Mouse (Mus musculus) MEL (cell line): ENCODE measurements around the gene Cdh6.

Source experiments
- CTCF ChIP-seq, 3 experiments: IDR thresholded peaks in 2 of 3; conservative IDR thresholded peaks in 1 of 3; 2 replicates each; pipeline ENCODE4 v1.5.1; 2011 to 2012; ENCODE audit warnings: low read length in 3 of 3, low read depth in 2 of 3, mild to moderate bottlenecking in 2 of 3, improper control_type of control experiment in 1 of 3, inconsistent platforms in 1 of 3, mixed read lengths in 1 of 3, moderate library complexity in 1 of 3; ENCODE audit not compliant: control insufficient read depth in 1 of 3, insufficient read depth in 1 of 3, poor library complexity in 1 of 3, severe bottlenecking in 1 of 3
- E2F4 ChIP-seq: IDR thresholded peaks from 2 replicates; pipeline ENCODE4 v1.6.1; 2011; ENCODE audit warnings: low read depth, low read length, improper control_type of control experiment, borderline replicate concordance
- GATA1 ChIP-seq: IDR thresholded peaks from 2 replicates; pipeline ENCODE4 v1.6.1; 2011; ENCODE audit warnings: low read depth, low read length, improper control_type of control experiment
- MEF2A ChIP-seq: IDR thresholded peaks from 2 replicates; pipeline ENCODE4 v1.6.1; 2014; ENCODE audit warnings: low read depth, mild to moderate bottlenecking, inconsistent platforms, low read length, improper control_type of control experiment; ENCODE audit not compliant: poor library complexity, insufficient replicate concordance, severe bottlenecking; ENCODE audit errors: extremely low read depth
- MYC ChIP-seq: IDR thresholded peaks from 2 replicates; pipeline ENCODE4 v1.6.1; 2011; ENCODE audit warnings: low read depth, mild to moderate bottlenecking, low read length, improper control_type of control experiment, moderate library complexity
- POLR2A ChIP-seq, 2 experiments: IDR thresholded peaks; 2 replicates each; pipeline ENCODE4 v1.6.1; 2011 to 2012; ENCODE audit warnings: low read length in 2 of 2, mild to moderate bottlenecking in 2 of 2, control low read depth in 1 of 2, improper control_type of control experiment in 1 of 2, low read depth in 1 of 2, moderate library complexity in 1 of 2; ENCODE audit not compliant: control insufficient read depth in 1 of 2, insufficient read depth in 1 of 2, poor library complexity in 1 of 2
- RCOR1 ChIP-seq: IDR thresholded peaks from 2 replicates; pipeline ENCODE4 v1.6.1; 2012; ENCODE audit warnings: low read depth, mild to moderate bottlenecking, inconsistent platforms, low read length, improper control_type of control experiment

DNA sequence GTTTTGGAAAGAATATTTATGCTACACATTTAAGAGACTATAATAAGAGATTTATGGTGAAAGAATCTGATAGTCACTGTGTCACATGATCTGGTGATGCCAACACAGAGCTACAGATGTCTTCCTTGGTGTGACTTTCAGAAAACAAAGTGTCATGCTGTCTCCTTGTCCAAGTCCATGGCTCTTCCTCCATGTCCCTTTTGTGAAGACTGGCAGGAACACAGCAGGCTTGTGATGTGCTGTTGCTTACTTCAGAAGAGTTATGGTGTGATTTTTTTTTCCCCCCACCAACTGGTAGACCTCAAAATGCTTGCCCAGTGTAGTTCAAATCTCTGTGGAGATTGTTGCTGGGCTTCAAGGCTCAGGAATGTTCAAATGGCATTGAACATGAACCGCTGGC, 43.7 kb upstream of the Cdh6 start:
- TF ChIP-seq CTCF (IDR thresholded peaks at IDR 0.05 in 2 of 3, conservative IDR thresholded peaks at IDR 0.05 in 1 of 3; ENCODE audit: control insufficient read depth in 1 of 3, insufficient read depth in 1 of 3, low read depth in 2 of 3, low read length in 3 of 3, poor library complexity in 1 of 3, severe bottlenecking in 1 of 3) (no peak), E2F4 (no peak), GATA1 (no peak), POLR2A (IDR thresholded peaks at IDR 0.05; ENCODE audit: control insufficient read depth in 1 of 2, insufficient read depth in 1 of 2, low read depth in 1 of 2, low read length in 2 of 2, poor library complexity in 1 of 2) (no peak), MYC (no peak), MEF2A (no peak), RCOR1 (no peak)
